Mouse (Mus musculus): ENCODE measurements at regions not wholly inside any gene's neighbourhood (a gene's known extent, or its start where the extent isn't known, plus 50 kb on each side); places are given as distances from the start of the nearest gene placed in this dataset.

DNA sequence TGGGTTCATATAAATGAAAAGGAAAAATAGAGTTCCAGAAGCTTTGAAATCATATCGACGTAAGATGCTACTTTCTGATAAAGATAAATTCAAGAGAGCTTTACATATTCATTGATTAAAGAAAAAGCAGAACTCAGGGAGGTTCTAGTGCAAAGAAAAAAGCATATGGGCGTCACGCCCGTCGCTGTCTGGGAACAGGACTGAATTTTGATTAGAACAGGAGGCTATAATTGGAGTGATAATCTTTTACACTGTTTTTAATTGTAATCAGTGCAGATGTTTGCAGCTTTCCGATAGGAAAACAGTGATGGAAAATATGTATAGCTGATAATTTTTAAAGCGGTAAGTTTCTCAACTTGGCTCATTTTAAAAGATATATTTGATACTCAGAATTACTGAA lies 428.2 kb upstream of the Ccnh start:
- no peak for DNase-seq (ENCODE audit: low read depth, low spot score)

DNA sequence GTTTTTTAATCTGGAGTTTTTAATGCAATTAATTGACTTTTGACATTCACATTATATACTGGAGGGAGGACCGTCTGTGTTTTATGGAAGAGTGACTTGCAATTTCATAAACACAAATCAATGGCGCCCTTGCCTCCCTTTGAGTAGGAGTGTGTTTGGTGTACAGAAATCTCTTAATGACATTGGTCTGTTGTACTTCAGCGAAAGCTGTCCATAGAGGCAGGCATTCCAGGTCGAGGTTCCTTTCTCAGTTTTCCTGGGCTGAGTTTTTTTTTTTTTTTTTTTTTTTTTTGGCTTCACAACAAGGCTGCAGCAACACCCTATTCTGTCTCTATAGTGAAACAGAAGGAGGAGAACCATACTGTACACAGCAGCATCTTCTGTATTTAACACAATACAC lies 427.4 kb upstream of the Ccnh start:
- DNase-seq (ENCODE audit: low read depth, low spot score), result no peak

DNA sequence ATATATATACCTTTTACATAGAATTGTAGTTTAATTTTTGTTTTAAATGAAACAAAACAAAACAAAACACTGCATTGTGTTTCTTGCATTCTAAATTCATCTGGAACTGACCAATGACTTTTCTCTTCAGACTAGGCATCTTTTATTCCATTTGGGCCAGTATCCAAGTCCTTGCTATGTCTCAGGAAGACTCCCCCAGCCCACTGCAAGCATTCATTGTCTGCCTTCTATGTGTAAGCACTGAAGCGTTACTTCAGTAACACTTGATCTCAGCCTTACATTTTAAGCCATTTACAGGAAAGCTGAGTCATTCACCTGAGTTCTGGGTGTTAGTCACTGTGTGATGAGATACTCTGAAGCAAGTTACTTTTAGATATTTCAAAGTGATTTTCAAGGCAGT lies 425.3 kb upstream of the Ccnh start:
- DNase-seq (ENCODE audit: low read depth, low spot score), result no peak

DNA sequence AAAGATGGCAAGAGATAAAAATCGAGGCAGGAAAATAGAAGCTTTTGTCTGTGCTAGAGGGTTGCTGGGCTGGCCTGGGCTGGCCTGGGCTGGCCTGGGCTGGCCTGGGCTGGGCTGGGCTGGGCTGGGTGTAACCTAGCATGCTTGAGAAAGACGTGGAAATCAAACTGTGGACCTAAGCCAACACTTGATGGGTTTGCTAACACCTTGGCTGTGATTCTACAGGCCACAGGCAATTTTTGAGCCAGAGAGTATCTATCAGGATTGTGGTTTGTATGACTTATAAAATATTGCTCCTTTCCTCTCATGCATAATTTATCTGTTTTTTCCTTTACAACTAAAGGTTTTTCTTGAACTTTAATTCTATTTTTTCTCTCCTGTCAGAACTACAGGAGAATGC lies 417.3 kb upstream of the Ccnh start:
- DNase-seq (ENCODE audit: low read depth, low spot score), result no peak

DNA sequence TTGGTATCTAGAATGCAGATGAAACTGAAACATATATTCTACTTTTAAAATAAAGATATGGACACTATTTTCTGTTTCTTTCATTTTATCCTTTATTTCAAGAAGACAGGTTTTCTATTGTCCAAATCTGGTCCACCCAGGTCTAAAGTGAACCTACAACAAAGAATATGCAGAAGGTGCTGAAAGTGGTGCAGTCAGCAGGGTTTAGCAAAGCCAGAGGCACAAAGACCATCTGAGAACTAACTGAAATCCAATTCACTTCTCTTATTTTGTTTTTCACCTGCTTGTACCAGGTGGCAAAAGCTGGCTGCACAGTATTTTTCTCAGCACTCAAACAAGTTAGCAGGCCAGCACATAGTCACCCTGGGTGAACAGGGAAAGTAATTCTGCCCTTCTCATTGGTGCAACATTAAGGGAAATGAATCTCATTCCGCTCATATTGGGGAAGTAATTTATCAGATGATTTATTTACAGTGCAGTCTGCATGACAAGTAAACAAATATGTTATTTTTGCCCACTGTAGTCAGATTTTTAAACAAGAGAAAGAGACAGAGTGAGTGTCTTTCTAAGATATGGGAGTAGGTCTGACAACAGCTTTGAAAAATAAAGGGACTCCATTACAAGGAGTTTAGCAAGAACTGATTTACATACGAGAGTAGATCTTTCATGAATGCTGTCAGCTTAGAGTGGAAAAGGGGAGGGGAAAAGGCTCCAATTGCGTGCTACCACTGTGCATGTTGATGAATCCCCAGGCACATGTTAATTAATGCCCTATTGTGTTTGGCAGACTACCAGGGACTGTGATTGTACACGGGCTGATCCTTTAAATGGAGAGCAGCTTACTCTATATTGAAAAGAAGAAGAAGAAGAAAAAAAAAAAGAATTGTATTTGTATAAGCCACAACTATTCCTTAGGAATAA lies 405.9 kb upstream of the Ccnh start:
- DNase-seq (ENCODE audit: low read depth, low spot score), result no peak

DNA sequence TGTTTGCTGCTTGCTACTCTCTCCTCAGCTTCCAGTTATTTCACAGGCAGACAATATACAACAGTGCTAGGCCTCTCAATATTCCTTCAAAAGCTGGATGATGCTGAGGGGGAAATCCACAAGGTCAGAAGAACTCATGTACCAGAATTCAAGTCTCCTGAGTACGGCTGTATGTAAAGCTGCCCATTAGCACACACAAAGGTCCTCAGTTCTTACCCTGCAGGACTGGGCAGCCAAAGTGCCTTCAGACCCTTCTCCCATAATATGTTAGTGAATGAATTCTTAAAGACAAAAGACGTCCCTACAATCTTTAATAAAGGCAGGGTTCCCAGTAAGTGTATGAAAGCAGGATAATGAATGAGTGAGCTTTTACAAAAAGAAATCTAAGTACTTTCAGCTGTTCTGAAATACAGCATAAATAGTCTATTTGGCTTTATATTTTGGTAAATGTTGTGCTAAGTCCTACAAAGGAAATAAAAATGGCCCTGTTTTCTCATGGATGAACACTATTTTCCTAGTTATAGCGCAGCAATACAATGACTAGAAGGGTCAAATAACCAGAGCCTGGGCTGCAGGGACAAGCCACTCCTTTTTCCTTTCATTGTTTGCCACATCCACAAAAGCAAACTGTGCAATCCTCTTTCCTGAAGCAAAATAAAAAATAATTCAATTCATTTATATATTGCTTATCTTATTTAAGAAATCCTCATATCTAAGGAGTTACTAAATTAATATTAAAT lies 384.8 kb upstream of the Ccnh start:
- DNase-seq (ENCODE audit: low read depth, low spot score), result no peak

DNA sequence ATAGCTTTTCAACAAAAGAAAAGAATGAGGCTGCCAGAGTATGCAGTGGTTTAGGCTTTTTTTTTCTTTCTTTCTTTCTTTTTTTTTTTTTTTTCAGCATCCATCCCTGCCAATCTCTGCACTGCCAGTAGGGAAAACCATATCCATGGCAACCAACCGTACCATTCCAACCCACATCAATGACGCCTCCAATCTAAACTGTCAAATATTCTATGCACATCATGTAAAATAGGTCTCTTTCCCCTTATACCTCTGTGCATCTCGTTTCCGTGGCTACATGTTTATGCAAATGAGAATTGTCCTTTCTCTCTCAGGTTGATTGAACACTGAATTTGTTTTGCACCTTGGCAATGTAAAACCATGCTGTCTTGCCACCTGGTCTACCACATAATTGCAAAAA lies 384.0 kb upstream of the Ccnh start:
- DNase-seq (ENCODE audit: low read depth, low spot score), result no peak

DNA sequence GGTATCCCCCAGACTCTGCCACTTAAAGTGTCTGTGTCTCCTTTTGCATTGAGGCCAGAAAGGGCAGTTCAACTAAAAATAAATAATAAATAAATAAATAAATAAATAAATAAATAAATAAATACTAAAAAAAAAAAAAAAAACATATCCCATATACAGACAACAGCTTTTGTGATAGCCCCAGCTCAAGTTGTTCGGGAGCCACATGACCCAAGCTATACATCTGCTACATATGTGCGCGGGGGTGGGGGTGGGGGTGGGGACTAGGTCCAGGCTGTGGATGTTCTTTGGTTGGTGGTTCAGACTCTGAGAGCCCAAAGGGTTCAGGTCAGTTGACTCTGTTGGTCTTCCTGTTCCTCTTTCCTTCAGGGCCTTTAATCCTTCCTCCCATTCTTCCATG lies 379.6 kb upstream of the Ccnh start:
- no peak for DNase-seq (ENCODE audit: low read depth, low spot score)

All from retina, adult 2 months (tissue).